Mouse (Mus musculus): ENCODE results near the gene Adam11.

DNA sequence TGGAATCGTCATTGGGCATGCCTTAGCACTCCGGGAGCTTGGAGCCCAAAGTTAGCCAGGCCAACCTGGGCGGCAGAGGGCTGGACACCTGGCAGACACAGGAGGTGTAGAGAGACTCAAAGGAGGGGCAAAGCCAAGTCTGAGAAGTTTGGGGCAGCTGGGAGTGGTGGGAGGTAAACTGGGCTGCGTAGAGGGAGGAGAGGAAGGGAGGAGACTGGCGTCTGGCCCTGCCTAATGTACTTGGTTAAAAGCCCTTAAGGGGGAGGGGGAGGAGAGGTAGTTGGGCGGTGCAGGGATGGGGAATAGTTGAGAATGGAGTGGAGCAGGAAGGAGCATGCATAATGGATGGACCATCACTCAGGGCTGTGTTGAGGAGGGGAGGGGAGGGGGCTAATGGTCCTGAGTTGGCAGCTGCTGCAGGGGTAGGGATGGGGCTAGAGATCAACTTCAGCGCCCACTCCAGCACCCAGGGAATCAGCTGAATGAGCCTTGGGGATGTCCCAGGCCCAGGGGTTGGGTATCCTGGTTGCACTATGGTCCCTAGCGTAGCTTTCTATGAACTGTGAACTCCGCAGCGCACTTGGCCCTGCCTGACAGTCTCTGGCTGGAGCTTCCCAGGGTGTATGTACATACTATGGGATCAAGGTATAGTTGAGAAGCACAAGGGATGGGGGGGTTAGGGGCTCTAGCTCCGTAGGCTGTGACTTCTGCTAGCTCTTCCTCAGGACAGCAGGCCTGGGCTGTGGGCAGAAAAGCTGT, 1.9 kb downstream of the Adam11 start:
- TF ChIP-seq CTCF (IDR thresholded peaks at IDR 0.05; ENCODE audit: insufficient read depth, low read depth, low read length) (no peak), POLR2A (IDR thresholded peaks at IDR 0.05; ENCODE audit: insufficient read depth, low read depth, low read length) (no peak)
